11 mouse cellular contexts compared by ENCODE assay signal in genomic region chr12:70830982-70831566, GRCm38 (mm10). TPM values are rescaled to one million over a fixed set of nuclear protein-coding genes. Genes with fewer than 3 reads are reported as not detected.
DNase-seq lines count a peak whose midpoint lies in the region; ATAC-seq and TF ChIP-seq lines count a peak whose summit lies in the region.
"Had no signal": no experiment of that assay in that cellular context is flagged by ENCODE, and none has a peak within 500 bp of the region (broad histone marks: within the 10 kb centered on the region; RNA-seq: fewer than 3 reads in every experiment).

No protein-coding gene starts in this region.

- 0 out of 2 replicates have a peak, but pooled peaks have one; percentile 22 for ATAC-seq in liver, embryonic 14.5 days (ENCODE audit: insufficient read depth)
- no peak for ATAC-seq in liver, embryonic 11.5 days (replicated peaks; ENCODE audit: low FRiP score)
- ATAC-seq in heart, embryonic 13.5 days (ENCODE audit: extremely low read depth, insufficient number of reproducible peaks, low FRiP score, low TSS enrichment) = no peak
- ATAC-seq: CD4-positive, CD25-positive, alpha-beta regulatory T cell, adult 4 months had no signal

- H3K27me3 ChIP-seq in liver, embryonic 14.5 days (ENCODE audit: control insufficient read depth, insufficient read depth, low read length) = peaks cover 3% of the 10 kb centered on the region
- no peaks in the 10 kb centered on the region for H3K27me3 ChIP-seq in liver, embryonic 11.5 days (replicated peaks; ENCODE audit: control insufficient read depth, insufficient read depth, low read length)
- H3K27me3 ChIP-seq in heart, embryonic 13.5 days (replicated peaks) = no peaks in the 10 kb centered on the region

- TF ChIP-seq CTCF in liver, embryonic 14.5 days (IDR thresholded peaks at IDR 0.05; ENCODE audit: low read depth) = no peak

- H3K4me2 ChIP-seq in liver, embryonic 14.5 days (ENCODE audit: low read depth) = no peak overlapping the region
- H3K4me2 ChIP-seq in liver, embryonic 11.5 days = no peak overlapping the region
- H3K4me2 ChIP-seq in heart, embryonic 13.5 days = peak overlapping the region; percentile 14

- peak; percentile 31 for DNase-seq in cerebellum, adult 11-12 months
- DNase-seq in cerebellum, adult 8-10 months = no peak
- DNase-seq in liver, embryonic 14.5 days (ENCODE audit: low read depth in 3 of 3, low spot score in 3 of 3) = no peak
- DNase-seq in liver, embryonic 11.5 days (ENCODE audit: low spot score) = no peak
- peak; percentile 46 for DNase-seq in retina, postnatal 1 day
- DNase-seq in urinary bladder, adult 18-20 months (ENCODE audit: low spot score in 2 of 2) = no peak
- no peak for DNase-seq in lung, adult 18-20 months
- DNase-seq: lung, postnatal 36 days had no signal

- H3K27ac ChIP-seq in liver, embryonic 14.5 days = no peak overlapping the region
- no peak overlapping the region for H3K27ac ChIP-seq in liver, embryonic 11.5 days (ENCODE audit: low read depth, low read length)
- H3K27ac ChIP-seq in heart, embryonic 13.5 days (replicated peaks) = peak overlapping the region; percentile 63

- peaks cover 10 to 18% of the 10 kb centered on the region in 2 experiments for H3K4me1 ChIP-seq in liver, embryonic 14.5 days (replicated peaks; ENCODE audit: control insufficient read depth in 2 of 2, insufficient read depth in 2 of 2, low read length in 1 of 2)
- peaks cover 19% of the 10 kb centered on the region for H3K4me1 ChIP-seq in liver, embryonic 11.5 days (replicated peaks; ENCODE audit: control insufficient read depth, insufficient read depth, low read length)
- H3K4me1 ChIP-seq in heart, embryonic 13.5 days = peaks cover 85% of the 10 kb centered on the region

- H3K4me3 ChIP-seq in liver, embryonic 14.5 days (ENCODE audit: insufficient read depth in 1 of 2, low read depth in 2 of 2, low read length in 2 of 2) = no peak overlapping the region
- H3K4me3 ChIP-seq in liver, embryonic 11.5 days (ENCODE audit: low read depth, low read length) = no peak overlapping the region
- no peak overlapping the region for H3K4me3 ChIP-seq in heart, embryonic 13.5 days
- H3K4me3 ChIP-seq: erythroblast, embryonic 14.5 days had no signal

- H3K36me3 ChIP-seq in liver, embryonic 14.5 days (replicated peaks; ENCODE audit: control insufficient read depth, insufficient read depth, low read depth) = no peaks in the 10 kb centered on the region
- no peaks in the 10 kb centered on the region for H3K36me3 ChIP-seq in liver, embryonic 11.5 days (ENCODE audit: control insufficient read depth, insufficient read depth, low read length)
- H3K36me3 ChIP-seq in heart, embryonic 13.5 days = no peaks in the 10 kb centered on the region

- H3K9me3 ChIP-seq in liver, embryonic 14.5 days (ENCODE audit: control insufficient read depth, low read length) = no peaks in the 10 kb centered on the region
- H3K9me3 ChIP-seq in liver, embryonic 11.5 days (ENCODE audit: control insufficient read depth, low read length) = no peaks in the 10 kb centered on the region
- H3K9me3 ChIP-seq in heart, embryonic 13.5 days = no peaks in the 10 kb centered on the region

- H3K9ac ChIP-seq in liver, embryonic 14.5 days (replicated peaks) = no peak overlapping the region
- H3K9ac ChIP-seq in liver, embryonic 11.5 days (ENCODE audit: low read depth, low read length) = no peak overlapping the region
- peak overlapping the region; percentile 38 for H3K9ac ChIP-seq in heart, embryonic 13.5 days

- no peak for TF ChIP-seq EP300 in liver, embryonic 14.5 days (IDR thresholded peaks at IDR 0.05; ENCODE audit: low read depth)

- WGBS in liver, embryonic 14.5 days (ENCODE audit: insufficient replicate concordance) = 51% methylated on average over 9 of the region's 9 CpGs
- 58% methylated on average over 9 of the region's 9 CpGs for WGBS in liver, embryonic 11.5 days
- WGBS in heart, embryonic 13.5 days = 38% methylated on average over 9 of the region's 9 CpGs

RNA-seq across cellular contexts. Expression of gene Frmd6, which starts 5.8 kb away (rescaled TPM):
- 1.4 and 1.9 TPM in 2 replicates for polyA plus RNA-seq in liver, embryonic 14.5 days (2012; rRNA removed)
- polyA plus RNA-seq in liver, embryonic 14.5 days (2014; fragmentation: Nextera tagmentation; extraction: Ambion mirVana) = 2.6 and 2.9 TPM in 2 replicates
- 9.7 and 9.9 TPM in 2 replicates for polyA plus RNA-seq in liver, embryonic 11.5 days (2014; fragmentation: Nextera tagmentation; extraction: Ambion mirVana)
- 21.7 and 21.8 TPM in 2 replicates for polyA plus RNA-seq in heart, embryonic 13.5 days (2015; fragmentation: Nextera tagmentation; extraction: Ambion mirVana)

Comparison
In these comparisons a context has a peak if more than half of its experiments do, and no peak if none do; other contexts are left out.
1. DNase-seq: peak in cerebellum, adult 11-12 months (single experiment) and retina, postnatal 1 day (single experiment); none in cerebellum, adult 8-10 months (single experiment), liver, embryonic 14.5 days (0 of 3), liver, embryonic 11.5 days (single experiment), urinary bladder, adult 18-20 months (0 of 2) and lung, adult 18-20 months (0 of 2).